Mouse (Mus musculus): ENCODE measurements around the gene Ptprn2. TPM values are rescaled to one million over a fixed set of nuclear protein-coding genes. Genes with fewer than 3 reads are reported as not detected.

Gene Ptprn2
- polyA plus RNA-seq, 1 experiment: 0.22 TPM

- no peaks in the 10 kb centered on the region for H3K79me2 ChIP-seq (ENCODE audit: control insufficient read depth, insufficient read depth)
- no peak overlapping the region for H3ac ChIP-seq (ENCODE audit: control insufficient read depth, insufficient read length)
- TF ChIP-seq TCF12 (IDR thresholded peaks at IDR 0.05; ENCODE audit: insufficient read depth, poor library complexity, severe bottlenecking) (no peak), USF1 (IDR thresholded peaks at IDR 0.05; ENCODE audit: low read depth) (no peak)
- H3K4me2 ChIP-seq (ENCODE audit: low read depth): no peak overlapping the region
- H3K27me3 ChIP-seq (ENCODE audit: control insufficient read depth, insufficient read depth, insufficient read length): no peaks in the 10 kb centered on the region
- H3K36me3 ChIP-seq (ENCODE audit: control insufficient read depth, insufficient read depth): no peaks in the 10 kb centered on the region
- H3K4me3 ChIP-seq: no peak overlapping the region
Measured at GRCm38 (mm10) chr12:117287456-117287855, 801.9 kb downstream of the Ptprn2 start.

- Histone ChIP-seq H3K4me2 (ENCODE audit: low read depth) (no peak overlapping the region), H3K79me2 (ENCODE audit: control insufficient read depth, insufficient read depth) (no peaks in the 10 kb centered on the region), H3K36me3 (ENCODE audit: control insufficient read depth, insufficient read depth) (no peaks in the 10 kb centered on the region), H3ac (ENCODE audit: control insufficient read depth, insufficient read length) (no peak overlapping the region), H3K27me3 (ENCODE audit: control insufficient read depth, insufficient read depth, insufficient read length) (no peaks in the 10 kb centered on the region), H3K4me3 (no peak overlapping the region)
- TF ChIP-seq E2F4 (IDR thresholded peaks at IDR 0.05; ENCODE audit: insufficient read depth) (no peak), MAX (IDR thresholded peaks at IDR 0.05; ENCODE audit: low read depth) (no peak), MYOG (IDR thresholded peaks at IDR 0.05; ENCODE audit: control insufficient read depth in 1 of 3, insufficient read depth in 1 of 3, insufficient read length in 2 of 3, low read depth in 2 of 3) (no peak), TCF3 (IDR thresholded peaks at IDR 0.05; ENCODE audit: insufficient read length, low read depth) (no peak), USF1 (IDR thresholded peaks at IDR 0.05; ENCODE audit: low read depth) (no peak), MYOD1 (IDR thresholded peaks at IDR 0.05; ENCODE audit: control insufficient read depth in 1 of 3, insufficient read length in 2 of 3, low read depth in 2 of 3) (no peak), POLR2AphosphoS2 (IDR thresholded peaks at IDR 0.05; ENCODE audit: insufficient read length, low read depth) (no peak), CEBPB (IDR thresholded peaks at IDR 0.05; ENCODE audit: insufficient read depth, poor library complexity, severe bottlenecking) (no peak), POLR2A (IDR thresholded peaks at IDR 0.05; ENCODE audit: insufficient read length, low read depth) (no peak), SRF (IDR thresholded peaks at IDR 0.05; ENCODE audit: control insufficient read depth, insufficient read length, low read depth) (no peak), TCF12 (IDR thresholded peaks at IDR 0.05; ENCODE audit: insufficient read depth, poor library complexity, severe bottlenecking) (no peak), REST (IDR thresholded peaks at IDR 0.05; ENCODE audit: insufficient read depth, insufficient read length) (no peak)
Measured at GRCm38 (mm10) chr12:117291943-117292342, 806.4 kb downstream of the Ptprn2 start.

- H3K36me3 ChIP-seq (ENCODE audit: control insufficient read depth, insufficient read depth): no peaks in the 10 kb centered on the region
- H3K4me2 ChIP-seq (ENCODE audit: low read depth): no peak overlapping the region
- no peak overlapping the region for H3K4me3 ChIP-seq
- H3K27me3 ChIP-seq (ENCODE audit: control insufficient read depth, insufficient read depth, insufficient read length): no peaks in the 10 kb centered on the region
- no peak overlapping the region for H3ac ChIP-seq (ENCODE audit: control insufficient read depth, insufficient read length)
- TF ChIP-seq REST (IDR thresholded peaks at IDR 0.05; ENCODE audit: insufficient read depth, insufficient read length): no peak
- TF ChIP-seq SRF (IDR thresholded peaks at IDR 0.05; ENCODE audit: control insufficient read depth, insufficient read length, low read depth): no peak
- no peak for TF ChIP-seq TCF12 (IDR thresholded peaks at IDR 0.05; ENCODE audit: insufficient read depth, poor library complexity, severe bottlenecking)
- no peaks in the 10 kb centered on the region for H3K79me2 ChIP-seq (ENCODE audit: control insufficient read depth, insufficient read depth)
Measured at GRCm38 (mm10) chr12:117296792-117297191, 811.3 kb downstream of the Ptprn2 start.

GRCm38 (mm10) chr12:117299084-117299483 lies 813.6 kb downstream of the Ptprn2 start:
- TF ChIP-seq MAX (IDR thresholded peaks at IDR 0.05; ENCODE audit: low read depth) (no peak), POLR2AphosphoS2 (IDR thresholded peaks at IDR 0.05; ENCODE audit: insufficient read length, low read depth) (no peak), USF1 (IDR thresholded peaks at IDR 0.05; ENCODE audit: low read depth) (no peak), E2F4 (IDR thresholded peaks at IDR 0.05; ENCODE audit: insufficient read depth) (no peak), SRF (IDR thresholded peaks at IDR 0.05; ENCODE audit: control insufficient read depth, insufficient read length, low read depth) (no peak), MYOD1 (IDR thresholded peaks at IDR 0.05; ENCODE audit: control insufficient read depth in 1 of 3, insufficient read length in 2 of 3, low read depth in 2 of 3) (no peak), TCF12 (IDR thresholded peaks at IDR 0.05; ENCODE audit: insufficient read depth, poor library complexity, severe bottlenecking) (no peak), REST (IDR thresholded peaks at IDR 0.05; ENCODE audit: insufficient read depth, insufficient read length) (no peak), MYOG (IDR thresholded peaks at IDR 0.05; ENCODE audit: control insufficient read depth in 1 of 3, insufficient read depth in 1 of 3, insufficient read length in 2 of 3, low read depth in 2 of 3) (no peak), POLR2A (IDR thresholded peaks at IDR 0.05; ENCODE audit: insufficient read length, low read depth) (no peak), CEBPB (IDR thresholded peaks at IDR 0.05; ENCODE audit: insufficient read depth, poor library complexity, severe bottlenecking) (no peak), TCF3 (IDR thresholded peaks at IDR 0.05; ENCODE audit: insufficient read length, low read depth) (no peak)
- no peak overlapping the region for H3ac ChIP-seq (ENCODE audit: control insufficient read depth, insufficient read length)
- H3K27me3 ChIP-seq (ENCODE audit: control insufficient read depth, insufficient read depth, insufficient read length): no peaks in the 10 kb centered on the region
- H3K4me2 ChIP-seq (ENCODE audit: low read depth): no peak overlapping the region
- H3K36me3 ChIP-seq (ENCODE audit: control insufficient read depth, insufficient read depth): no peaks in the 10 kb centered on the region
- H3K4me3 ChIP-seq: no peak overlapping the region
- no peaks in the 10 kb centered on the region for H3K79me2 ChIP-seq (ENCODE audit: control insufficient read depth, insufficient read depth)

- Histone ChIP-seq H3ac (ENCODE audit: control insufficient read depth, insufficient read length) (no peak overlapping the region), H3K79me2 (ENCODE audit: control insufficient read depth, insufficient read depth) (no peaks in the 10 kb centered on the region), H3K27me3 (ENCODE audit: control insufficient read depth, insufficient read depth, insufficient read length) (no peaks in the 10 kb centered on the region), H3K4me3 (no peak overlapping the region), H3K36me3 (ENCODE audit: control insufficient read depth, insufficient read depth) (no peaks in the 10 kb centered on the region), H3K4me2 (ENCODE audit: low read depth) (no peak overlapping the region)
- no peak for TF ChIP-seq E2F4 (IDR thresholded peaks at IDR 0.05; ENCODE audit: insufficient read depth)
- no peak for TF ChIP-seq MAX (IDR thresholded peaks at IDR 0.05; ENCODE audit: low read depth)
- no peak for TF ChIP-seq USF1 (IDR thresholded peaks at IDR 0.05; ENCODE audit: low read depth)
- no peak for TF ChIP-seq POLR2AphosphoS2 (IDR thresholded peaks at IDR 0.05; ENCODE audit: insufficient read length, low read depth)
- TF ChIP-seq MYOG (IDR thresholded peaks at IDR 0.05; ENCODE audit: control insufficient read depth in 1 of 3, insufficient read depth in 1 of 3, insufficient read length in 2 of 3, low read depth in 2 of 3): no peak
- TF ChIP-seq TCF12 (IDR thresholded peaks at IDR 0.05; ENCODE audit: insufficient read depth, poor library complexity, severe bottlenecking): no peak
- TF ChIP-seq TCF3 (IDR thresholded peaks at IDR 0.05; ENCODE audit: insufficient read length, low read depth): no peak
- TF ChIP-seq MYOD1 (IDR thresholded peaks at IDR 0.05; ENCODE audit: control insufficient read depth in 1 of 3, insufficient read length in 2 of 3, low read depth in 2 of 3): no peak
- TF ChIP-seq CEBPB (IDR thresholded peaks at IDR 0.05; ENCODE audit: insufficient read depth, poor library complexity, severe bottlenecking): no peak
- TF ChIP-seq POLR2A (IDR thresholded peaks at IDR 0.05; ENCODE audit: insufficient read length, low read depth): no peak
- TF ChIP-seq SRF (IDR thresholded peaks at IDR 0.05; ENCODE audit: control insufficient read depth, insufficient read length, low read depth): no peak
Measured at GRCm38 (mm10) chr12:117304751-117305624, 819.5 kb downstream of the Ptprn2 start.
